Mouse (Mus musculus): Measurements from ENCODE around the gene Ttn. TPM values are rescaled to one million over a fixed set of nuclear protein-coding genes. Genes with fewer than 3 reads are reported as not detected.

The Ttn gene
- polyA plus RNA-seq, 1 experiment from 2014 or later = 3.9 TPM

DNA sequence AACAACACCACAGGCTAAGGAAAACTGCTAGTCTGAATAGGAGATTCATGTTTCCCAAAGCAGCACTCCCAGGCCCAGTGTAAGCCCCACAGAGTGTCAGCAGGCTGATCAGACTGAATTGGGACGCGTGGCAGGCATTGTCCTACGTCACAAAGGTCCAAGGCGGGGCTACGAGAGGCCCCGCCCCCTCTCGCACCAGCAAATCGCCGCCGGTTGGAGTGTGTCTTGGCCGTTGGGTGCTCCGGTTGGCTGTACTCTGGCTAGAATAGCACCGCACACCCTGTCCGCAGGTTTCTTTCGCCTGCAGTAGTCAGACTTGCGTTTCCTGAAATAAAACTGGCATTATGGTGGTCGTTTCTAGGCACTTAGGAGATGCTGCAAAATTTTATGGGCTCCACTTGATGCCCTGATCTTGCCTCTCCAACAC, 309.4 kb downstream of the Ttn start, which contains the start of gene Fkbp7:
Fkbp7 (minus strand) TSS at position 151 of the 427 bp plus-strand sequence.
- peaks cover 52% of the 10 kb centered on the region for H3K4me1 ChIP-seq (replicated peaks)
- no peaks in the 10 kb centered on the region for H3K9me3 ChIP-seq
- no peaks in the 10 kb centered on the region for H3K27me3 ChIP-seq
- peak within 1 kb of the TSS; percentile 48 for H3K4me3 ChIP-seq
- no peaks in the 10 kb centered on the region for H3K36me3 ChIP-seq
- H3K27ac ChIP-seq (replicated peaks) = peak within 1 kb of the TSS; percentile 81
- 0% methylated on average over 17 of the region's 17 CpGs for WGBS
- peak; percentile 94 for ATAC-seq (ENCODE audit: low read depth)
- peak within 1 kb of the TSS; percentile 76 for H3K4me2 ChIP-seq
- peak within 1 kb of the TSS; percentile 76 for H3K9ac ChIP-seq

DNA sequence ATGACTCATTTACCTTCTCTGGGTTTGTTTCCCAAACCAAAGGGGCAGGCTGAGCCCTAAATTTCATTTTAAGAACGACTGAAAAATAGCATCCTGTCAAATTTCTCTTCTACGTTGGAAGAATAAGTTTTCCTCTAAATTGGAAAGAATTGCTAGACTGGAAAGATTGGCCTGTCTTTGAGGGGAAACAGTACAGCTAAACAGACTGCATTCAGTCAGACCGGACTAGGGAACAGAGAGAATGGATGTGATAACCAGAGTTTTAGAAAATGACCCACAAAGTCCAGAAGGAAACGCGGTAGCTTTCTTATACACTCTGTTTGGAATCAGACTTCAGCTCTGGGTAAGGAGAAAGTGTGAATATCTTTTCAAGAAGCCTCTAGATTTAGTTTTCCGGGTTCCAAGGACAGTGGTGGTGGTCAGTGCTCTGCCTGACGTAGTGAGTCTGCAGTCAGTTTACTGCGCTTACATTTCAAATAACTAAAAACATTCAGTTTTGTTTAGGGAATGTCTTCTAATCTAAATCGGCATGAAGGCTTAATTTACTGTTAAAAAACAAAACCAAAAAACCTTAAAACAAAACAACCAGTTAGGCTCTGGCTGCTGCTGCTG, 310.1 kb downstream of the Ttn start:
- Histone ChIP-seq H3K4me1 (replicated peaks) (peaks cover 45% of the 10 kb centered on the region), H3K27ac (replicated peaks) (peak overlapping the region; percentile 81), H3K4me3 (peak overlapping the region; percentile 48), H3K4me2 (peak overlapping the region; percentile 76), H3K36me3 (no peaks in the 10 kb centered on the region), H3K9me3 (no peaks in the 10 kb centered on the region), H3K9ac (peak overlapping the region; percentile 76), H3K27me3 (no peaks in the 10 kb centered on the region)
- WGBS = 43% methylated on average over 9 of the region's 9 CpGs
- no peak for ATAC-seq (ENCODE audit: low read depth)

- H3K9me3 ChIP-seq = no peaks in the 10 kb centered on the region
- ATAC-seq (ENCODE audit: low read depth) = no peak
- no peaks in the 10 kb centered on the region for H3K27me3 ChIP-seq
- peak overlapping the region; percentile 76 for H3K4me2 ChIP-seq
- H3K4me1 ChIP-seq (replicated peaks) = peaks cover 39% of the 10 kb centered on the region
- WGBS = 81% methylated on average over 6 of the region's 6 CpGs
- H3K36me3 ChIP-seq = no peaks in the 10 kb centered on the region
- peak overlapping the region; percentile 76 for H3K9ac ChIP-seq
- no peak overlapping the region for H3K27ac ChIP-seq (replicated peaks)
- H3K4me3 ChIP-seq = peak overlapping the region; percentile 48
Measured at GRCm38 (mm10) chr2:76671641-76672040, 310.7 kb downstream of the Ttn start.

DNA sequence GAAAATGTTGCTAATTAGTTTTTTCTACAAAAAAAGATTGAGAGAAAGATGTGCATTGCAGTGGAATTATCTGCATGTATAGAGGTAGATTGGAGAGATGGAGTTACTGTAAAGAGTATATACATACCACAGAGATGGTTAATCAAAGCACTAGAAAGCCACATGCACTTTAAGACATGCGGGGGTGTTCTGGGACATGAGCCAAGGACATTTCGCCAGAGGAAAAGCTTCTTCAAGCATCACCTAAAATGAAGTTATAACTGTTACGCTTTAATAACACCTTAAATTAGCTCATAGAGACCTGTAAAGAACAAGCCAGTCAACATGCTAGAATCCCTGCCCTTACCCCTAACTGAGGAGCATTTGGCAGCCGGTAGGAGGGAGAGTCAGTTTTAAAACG, 315.1 kb downstream of the Ttn start:
- no peak overlapping the region for H3K4me3 ChIP-seq
- H3K4me2 ChIP-seq = no peak overlapping the region
- H3K9ac ChIP-seq = no peak overlapping the region
- 85% methylated on average over 5 of the region's 5 CpGs for WGBS
- no peaks in the 10 kb centered on the region for H3K27me3 ChIP-seq
- no peaks in the 10 kb centered on the region for H3K9me3 ChIP-seq
- peaks cover 12% of the 10 kb centered on the region for H3K4me1 ChIP-seq (replicated peaks)
- ATAC-seq (ENCODE audit: low read depth) = no peak
- H3K27ac ChIP-seq (replicated peaks) = no peak overlapping the region
- H3K36me3 ChIP-seq = peaks cover 29% of the 10 kb centered on the region

- no peaks in the 10 kb centered on the region for H3K27me3 ChIP-seq
- H3K4me1 ChIP-seq (replicated peaks) = no peaks in the 10 kb centered on the region
- H3K4me3 ChIP-seq = no peak overlapping the region
- H3K36me3 ChIP-seq = peaks cover 36% of the 10 kb centered on the region
- no peaks in the 10 kb centered on the region for H3K9me3 ChIP-seq
- H3K4me2 ChIP-seq = no peak overlapping the region
- H3K9ac ChIP-seq = no peak overlapping the region
- ATAC-seq (ENCODE audit: low read depth) = no peak
- H3K27ac ChIP-seq (replicated peaks) = no peak overlapping the region
- WGBS = 96% methylated on average over 7 of the region's 7 CpGs
Measured at GRCm38 (mm10) chr2:76665531-76665930, 316.8 kb downstream of the Ttn start.

GRCm38 (mm10) chr2:76659419-76659818, 322.9 kb downstream of the Ttn start:
- ATAC-seq (ENCODE audit: low read depth) = no peak
- Histone ChIP-seq H3K27ac (replicated peaks) (no peak overlapping the region), H3K27me3 (no peaks in the 10 kb centered on the region), H3K4me3 (no peak overlapping the region), H3K4me1 (replicated peaks) (no peaks in the 10 kb centered on the region), H3K9me3 (no peaks in the 10 kb centered on the region), H3K9ac (no peak overlapping the region), H3K4me2 (no peak overlapping the region), H3K36me3 (peaks cover 24% of the 10 kb centered on the region)
- WGBS = 45% methylated on average over 8 of the region's 8 CpGs

DNA sequence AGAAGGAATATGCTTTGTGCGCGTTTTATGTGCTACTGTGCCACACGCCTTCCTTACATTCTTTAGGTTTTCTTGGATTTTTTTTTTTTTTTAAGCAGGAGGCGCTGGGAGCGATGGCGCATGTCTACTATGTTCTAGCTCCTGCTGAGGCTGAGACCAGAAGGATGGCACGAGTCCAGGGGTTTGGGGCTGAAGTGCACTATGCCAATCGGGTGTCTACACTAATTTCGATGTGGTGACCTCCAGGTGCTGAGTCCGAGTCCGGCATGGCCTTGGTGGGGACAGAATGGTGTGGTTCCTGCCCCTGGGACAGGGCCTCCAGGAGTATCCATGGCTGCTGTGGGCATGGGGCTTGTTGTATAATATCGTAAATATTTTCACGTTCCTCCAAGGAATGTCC, 323.8 kb downstream of the Ttn start:
- H3K27me3 ChIP-seq = no peaks in the 10 kb centered on the region
- no peak overlapping the region for H3K4me2 ChIP-seq
- H3K36me3 ChIP-seq = peaks cover 16% of the 10 kb centered on the region
- no peak overlapping the region for H3K9ac ChIP-seq
- no peak for ATAC-seq (ENCODE audit: low read depth)
- H3K27ac ChIP-seq (replicated peaks) = no peak overlapping the region
- WGBS = 81% methylated on average over 13 of the region's 13 CpGs
- no peak overlapping the region for H3K4me3 ChIP-seq
- H3K9me3 ChIP-seq = no peaks in the 10 kb centered on the region
- no peaks in the 10 kb centered on the region for H3K4me1 ChIP-seq (replicated peaks)

- Histone ChIP-seq H3K9me3 (no peaks in the 10 kb centered on the region), H3K27me3 (no peaks in the 10 kb centered on the region), H3K4me1 (replicated peaks) (no peaks in the 10 kb centered on the region), H3K4me3 (no peak overlapping the region), H3K4me2 (no peak overlapping the region), H3K36me3 (no peaks in the 10 kb centered on the region), H3K27ac (replicated peaks) (no peak overlapping the region), H3K9ac (no peak overlapping the region)
- 11% methylated on average over 1 of the region's 1 CpGs for WGBS
- no peak for ATAC-seq (ENCODE audit: low read depth)
Measured at GRCm38 (mm10) chr2:76655982-76656381, 326.4 kb downstream of the Ttn start.

- WGBS = 75% methylated on average over 3 of the region's 3 CpGs
- Histone ChIP-seq H3K36me3 (no peaks in the 10 kb centered on the region), H3K27me3 (no peaks in the 10 kb centered on the region), H3K9me3 (no peaks in the 10 kb centered on the region), H3K9ac (no peak overlapping the region), H3K4me3 (no peak overlapping the region), H3K4me2 (no peak overlapping the region), H3K27ac (replicated peaks) (no peak overlapping the region), H3K4me1 (replicated peaks) (no peaks in the 10 kb centered on the region)
- ATAC-seq (ENCODE audit: low read depth) = no peak
Measured at GRCm38 (mm10) chr2:76655444-76655843, 326.9 kb downstream of the Ttn start.

- no peak overlapping the region for H3K4me2 ChIP-seq
- H3K9ac ChIP-seq = no peak overlapping the region
- no peak overlapping the region for H3K4me3 ChIP-seq
- no peaks in the 10 kb centered on the region for H3K36me3 ChIP-seq
- no peaks in the 10 kb centered on the region for H3K4me1 ChIP-seq (replicated peaks)
- no peak for ATAC-seq (ENCODE audit: low read depth)
- H3K27me3 ChIP-seq = no peaks in the 10 kb centered on the region
- no peaks in the 10 kb centered on the region for H3K9me3 ChIP-seq
- WGBS = 86% methylated on average over 5 of the region's 5 CpGs
- H3K27ac ChIP-seq (replicated peaks) = no peak overlapping the region
Measured at GRCm38 (mm10) chr2:76654646-76655045, 327.7 kb downstream of the Ttn start.

Other genes starting within 250 kb of the Ttn start
- 8.8 and 9.1 TPM in 2 replicates for gene Ccdc141, start 188.1 kb upstream of the Ttn start, polyA plus RNA-seq (2015; fragmentation: Nextera tagmentation; extraction: Ambion mirVana)

Measured in neural tube, embryonic 13.5 days (tissue).